Mouse (Mus musculus) small intestine, adult 2 months (tissue): ENCODE data around the gene Nprl2.

ENCODE experiments used
- CTCF ChIP-seq: fragments of 200-500 bp; IDR thresholded peaks from 2 replicates; pipeline ENCODE4 v1.5.1; 2012; ENCODE audit warnings: low read depth, mild to moderate bottlenecking, control low read depth, inconsistent platforms, low read length, moderate library complexity, mixed read lengths; ENCODE audit not compliant: insufficient replicate concordance, insufficient read length; ENCODE audit errors: extremely low read depth
- POLR2A ChIP-seq: fragments of 200-500 bp; IDR thresholded peaks from 2 replicates; pipeline ENCODE4 v1.6.1; 2012; ENCODE audit warnings: low read depth, mild to moderate bottlenecking, control low read depth, inconsistent platforms, low read length, moderate library complexity

DNA sequence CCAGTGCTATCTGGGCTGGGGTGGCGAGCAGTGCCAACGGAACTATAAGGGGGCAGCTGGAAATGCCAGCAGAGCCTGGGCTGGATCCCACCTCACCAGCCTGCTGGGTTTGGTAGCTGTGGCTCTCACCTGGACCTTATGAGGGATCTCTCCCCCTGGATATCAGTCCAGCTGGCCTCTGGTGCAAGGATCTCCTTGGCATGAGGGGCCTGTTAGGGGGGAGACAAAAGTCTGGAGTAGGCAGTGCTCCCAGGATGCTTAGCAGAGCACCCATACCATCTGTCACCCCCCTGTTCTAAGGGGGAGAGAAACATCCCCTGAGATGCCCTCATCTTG is 30.3 kb downstream of the Nprl2 start:
- TF ChIP-seq CTCF (no peak), POLR2A (no peak)
